Mouse (Mus musculus) CH12.LX (cell line): ENCODE measurements at regions not wholly inside any gene's neighbourhood (a gene's known extent, or its start where the extent isn't known, plus 50 kb on each side); places are given as distances from the start of the nearest gene placed in this dataset.

Source experiments
- DNase-seq: peaks from one replicate; pipeline ENCODE4 v3.0.0-alpha.2; 2013; ENCODE audit errors: extremely low read depth
- H3K27ac ChIP-seq: 2 replicates; pipeline ENCODE4 v1.5.1; 2012; ENCODE audit warnings: low read depth, mild to moderate bottlenecking, control low read depth, moderate library complexity; ENCODE audit not compliant: insufficient read depth
- H3K27me3 ChIP-seq: replicated peaks from 2 replicates; pipeline ENCODE3; 2012; ENCODE audit warnings: inconsistent platforms
- H3K36me3 ChIP-seq, 2 experiments: replicated peaks in 1 of 2; 2 replicates each; pipeline versions ENCODE3 to v1.6.1; 2012; ENCODE audit warnings: inconsistent platforms in 1 of 2, low read length in 1 of 2, mild to moderate bottlenecking in 1 of 2, mixed read lengths in 1 of 2, moderate library complexity in 1 of 2; ENCODE audit not compliant: control insufficient read depth in 1 of 2, insufficient read depth in 1 of 2
- H3K4me1 ChIP-seq, 2 experiments: 2 replicates each; pipeline ENCODE4 v1.6.1; 2012; ENCODE audit warnings: inconsistent platforms in 1 of 2, moderate library complexity in 1 of 2; ENCODE audit not compliant: insufficient read depth in 2 of 2, control insufficient read depth in 1 of 2
- H3K4me2 ChIP-seq: 2 replicates; pipeline ENCODE4 v1.6.1; 2012; ENCODE audit warnings: low read depth, mild to moderate bottlenecking, control low read depth; ENCODE audit not compliant: poor library complexity, insufficient read depth, severe bottlenecking
- H3K4me3 ChIP-seq, 3 experiments: fragments of 150-350 bp in 1 of 3; sonication (generic) in 1 of 3; replicated peaks in 1 of 3; 2 replicates each; pipeline versions ENCODE3 to v1.5.1; 2011 to 2012; ENCODE audit warnings: low read depth in 2 of 3, low read length in 2 of 3, mild to moderate bottlenecking in 2 of 3, moderate library complexity in 2 of 3, control low read depth in 1 of 3, improper control_type of control experiment in 1 of 3, inconsistent platforms in 1 of 3, mixed read lengths in 1 of 3; ENCODE audit not compliant: poor library complexity in 1 of 3
- H3K79me2 ChIP-seq: replicated peaks from 2 replicates; pipeline ENCODE4 v1.6.1; 2012; ENCODE audit warnings: mild to moderate bottlenecking, moderate library complexity; ENCODE audit not compliant: control insufficient read depth, poor library complexity, insufficient read depth, severe bottlenecking; ENCODE audit errors: extremely low read depth
- H3K9ac ChIP-seq: 2 replicates; pipeline ENCODE4 v1.6.1; 2012; ENCODE audit warnings: low read depth, mild to moderate bottlenecking, control low read depth, moderate library complexity; ENCODE audit not compliant: insufficient read depth
- H3K9me3 ChIP-seq: replicated peaks from 2 replicates; pipeline ENCODE3; 2012; ENCODE audit warnings: low read length, inconsistent platforms, mixed read lengths
- BHLHE40 ChIP-seq: IDR thresholded peaks from 2 replicates; pipeline ENCODE4 v1.6.1; 2011; ENCODE audit warnings: mild to moderate bottlenecking, low read depth, low read length, improper control_type of control experiment
- CHD2 ChIP-seq: IDR thresholded peaks from 2 replicates; pipeline ENCODE4 v1.6.1; 2011; ENCODE audit warnings: low read length, improper control_type of control experiment
- ELF1 ChIP-seq: IDR thresholded peaks from 2 replicates; pipeline ENCODE4 v1.6.1; 2014; ENCODE audit warnings: low read depth, mild to moderate bottlenecking, inconsistent platforms, low read length, improper control_type of control experiment
- EP300 ChIP-seq: IDR thresholded peaks from 2 replicates; pipeline ENCODE4 v1.6.1; 2011; ENCODE audit warnings: low read length, improper control_type of control experiment
- ETS1 ChIP-seq: conservative IDR thresholded peaks from 2 replicates; pipeline ENCODE4 v1.6.1; 2012; ENCODE audit warnings: low read depth, mild to moderate bottlenecking, inconsistent platforms, low read length, improper control_type of control experiment, moderate library complexity
- GABPA ChIP-seq: IDR thresholded peaks from 2 replicates; pipeline ENCODE4 v1.6.1; 2012; ENCODE audit warnings: low read depth, low read length, improper control_type of control experiment, inconsistent platforms; ENCODE audit not compliant: insufficient replicate concordance
- JUND ChIP-seq: conservative IDR thresholded peaks from 2 replicates; pipeline ENCODE4 v1.6.1; 2011; ENCODE audit warnings: low read depth, low read length, improper control_type of control experiment
- KAT2A ChIP-seq: IDR thresholded peaks from 2 replicates; pipeline ENCODE4 v1.6.1; 2012; ENCODE audit warnings: low read length, improper control_type of control experiment, inconsistent platforms; ENCODE audit not compliant: insufficient replicate concordance
- MAX ChIP-seq: IDR thresholded peaks from 2 replicates; pipeline ENCODE4 v1.6.1; 2011; ENCODE audit warnings: low read length, improper control_type of control experiment
- MEF2A ChIP-seq: IDR thresholded peaks from 2 replicates; pipeline ENCODE4 v1.6.1; 2014; ENCODE audit warnings: low read depth, mild to moderate bottlenecking, inconsistent platforms, low read length, improper control_type of control experiment, borderline replicate concordance
- MXI1 ChIP-seq: IDR thresholded peaks from 2 replicates; pipeline ENCODE4 v1.6.1; 2011; ENCODE audit warnings: mild to moderate bottlenecking, low read depth, low read length, improper control_type of control experiment
- MYC ChIP-seq: IDR thresholded peaks from 2 replicates; pipeline ENCODE4 v1.6.1; 2011; ENCODE audit warnings: low read depth, mild to moderate bottlenecking, improper control_type of control experiment, low read length
- NRF1 ChIP-seq: IDR thresholded peaks from 2 replicates; pipeline ENCODE4 v1.6.1; 2014; ENCODE audit warnings: low read depth, mild to moderate bottlenecking, inconsistent platforms, low read length, improper control_type of control experiment, moderate library complexity
- POLR2A ChIP-seq: IDR thresholded peaks from 2 replicates; pipeline ENCODE4 v1.6.1; 2011; ENCODE audit warnings: low read depth, mild to moderate bottlenecking, improper control_type of control experiment, low read length
- POLR2AphosphoS2 ChIP-seq: IDR thresholded peaks from 2 replicates; pipeline ENCODE4 v1.6.1; 2011; ENCODE audit warnings: low read depth, low read length, improper control_type of control experiment
- RCOR1 ChIP-seq: conservative IDR thresholded peaks from 2 replicates; pipeline ENCODE4 v1.6.1; 2012; ENCODE audit warnings: low read depth, mild to moderate bottlenecking, inconsistent platforms, low read length, improper control_type of control experiment
- SIN3A ChIP-seq: IDR thresholded peaks from 2 replicates; pipeline ENCODE4 v1.6.1; 2012; ENCODE audit warnings: low read length, improper control_type of control experiment, inconsistent platforms
- SMC3 ChIP-seq: IDR thresholded peaks from 2 replicates; pipeline ENCODE4 v1.6.1; 2011; ENCODE audit warnings: low read depth, low read length, improper control_type of control experiment
- USF1 ChIP-seq: IDR thresholded peaks from 2 replicates; pipeline ENCODE4 v1.6.1; 2014; ENCODE audit warnings: low read depth, mild to moderate bottlenecking, inconsistent platforms, low read length, improper control_type of control experiment
- USF2 ChIP-seq: conservative IDR thresholded peaks from 2 replicates; pipeline ENCODE4 v1.6.1; 2011; ENCODE audit warnings: low read depth, low read length, improper control_type of control experiment
- ZKSCAN1 ChIP-seq: IDR thresholded peaks from 2 replicates; pipeline ENCODE4 v1.6.1; 2012; ENCODE audit warnings: low read depth, inconsistent platforms, low read length, improper control_type of control experiment, borderline replicate concordance
- dilution Hi-C: fragments of 300-500 bp; cut with MboI; formaldehyde crosslinking; loops from 2 replicates; pipeline ENCODE4 v1.14.3; 2020; ENCODE audit warnings: low sequenced_read_pairs; ENCODE audit not compliant: extremely low pct_unique_long_range_greater_than_20kb, extremely low pct_ligation_motif_present
- in situ Hi-C: fragments of 300-500 bp; cut with MboI; formaldehyde crosslinking; loops from 3 replicates; pipeline ENCODE4 v1.14.3; 2019; ENCODE audit warnings: low sequenced_read_pairs, low pct_ligation_motif_present, low pct_unique_long_range_greater_than_20kb, mixed read lengths

DNA sequence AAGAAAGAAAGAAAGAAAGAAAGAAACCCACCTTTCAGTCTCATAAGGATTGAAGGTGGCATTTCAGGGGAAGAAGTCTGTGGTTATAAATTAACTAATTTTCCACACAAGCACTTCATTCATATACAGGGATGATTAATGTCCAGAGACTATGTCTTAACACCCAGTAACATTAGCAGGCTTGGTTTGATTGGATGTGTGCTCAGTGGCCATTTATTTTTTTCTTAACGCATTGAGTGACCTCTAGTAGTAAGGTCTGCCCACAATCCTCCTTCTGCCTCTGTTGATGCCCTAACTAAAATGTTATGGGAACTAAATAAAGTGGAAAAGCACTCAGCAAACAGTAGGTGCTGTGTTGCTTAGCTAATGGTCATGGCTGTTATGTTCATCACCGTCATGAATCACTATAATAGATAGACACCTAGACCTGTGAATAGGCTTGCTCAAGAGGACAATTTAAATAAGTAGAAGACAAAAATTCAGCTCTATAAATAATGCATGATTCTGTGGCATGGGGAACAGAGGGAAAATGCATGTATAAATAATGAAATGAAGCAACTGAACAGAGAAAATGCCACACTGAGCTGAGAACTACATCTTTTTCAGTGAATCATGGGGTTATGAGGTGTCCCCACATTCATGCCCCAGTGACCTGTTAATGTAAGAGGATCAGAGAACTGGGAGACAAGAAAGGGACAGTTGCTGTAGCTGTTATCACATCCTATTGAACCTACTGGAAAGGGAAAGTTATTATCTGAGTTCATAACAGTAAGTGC, 432.3 kb downstream of the Flrt2 start:
- no peak overlapping the region for H3K27ac ChIP-seq
- H3K4me1 ChIP-seq = no peaks in the 10 kb centered on the region
- in situ Hi-C loops (no loop called here), dilution Hi-C loops (no loop called here)
- no peaks in the 10 kb centered on the region for H3K36me3 ChIP-seq
- no peak for DNase-seq
- no peak for TF ChIP-seq RCOR1
- no peak for TF ChIP-seq CHD2
- no peak for TF ChIP-seq MAX
- no peak for TF ChIP-seq MEF2A
- TF ChIP-seq BHLHE40 = no peak
- no peak for TF ChIP-seq ELF1
- TF ChIP-seq POLR2AphosphoS2 = no peak
- no peak for TF ChIP-seq USF2
- TF ChIP-seq MYC = no peak
- TF ChIP-seq ETS1 = no peak
- no peak for TF ChIP-seq POLR2A
- TF ChIP-seq SMC3 = no peak
- TF ChIP-seq GABPA = no peak
- TF ChIP-seq SIN3A = no peak
- TF ChIP-seq EP300 = no peak
- no peak for TF ChIP-seq JUND
- TF ChIP-seq NRF1 = no peak
- no peak for TF ChIP-seq ZKSCAN1
- no peak for TF ChIP-seq USF1
- TF ChIP-seq, all 38 proteins: peak for 0
- Histone ChIP-seq H3K9me3 (peaks cover 31% of the 10 kb centered on the region), H3K27me3 (no peaks in the 10 kb centered on the region), H3K79me2 (no peaks in the 10 kb centered on the region), H3K4me2 (no peak overlapping the region), H3K9ac (no peak overlapping the region), H3K4me3 (no peak overlapping the region)

GRCm38 (mm10) chr12:96129870-96130454, 437.9 kb downstream of the Flrt2 start:
- Histone ChIP-seq H3K4me1 (no peaks in the 10 kb centered on the region), H3K27ac (no peak overlapping the region), H3K9me3 (peaks cover 26% of the 10 kb centered on the region), H3K36me3 (no peaks in the 10 kb centered on the region), H3K4me2 (no peak overlapping the region), H3K27me3 (no peaks in the 10 kb centered on the region), H3K9ac (no peak overlapping the region), H3K4me3 (no peak overlapping the region), H3K79me2 (no peaks in the 10 kb centered on the region)
- in situ Hi-C loops (no loop called here), dilution Hi-C loops (no loop called here)
- TF ChIP-seq KAT2A = no peak
- TF ChIP-seq MXI1 = no peak
- DNase-seq = no peak
